Mouse (Mus musculus): Measurements from ENCODE around the gene Braf.

Gene Braf

DNA sequence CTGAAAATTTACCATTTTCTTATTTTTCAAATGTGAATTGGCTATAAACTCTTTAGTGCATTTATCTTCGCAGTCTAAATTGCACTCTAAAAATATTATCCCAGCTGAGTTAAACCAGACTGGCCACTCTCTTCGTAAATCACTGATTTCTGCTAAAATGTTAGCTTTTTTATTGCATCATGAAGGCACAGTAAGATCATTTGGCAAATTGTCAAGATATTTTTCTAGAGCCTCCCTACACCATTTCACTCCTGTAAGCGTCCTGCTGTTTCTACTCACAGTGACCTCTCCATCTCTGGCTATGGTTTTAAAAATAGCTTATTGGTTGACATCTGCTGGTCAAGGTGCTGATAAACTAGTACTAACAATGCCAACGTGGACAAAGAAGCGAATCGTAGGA, 119.2 kb downstream of the Braf start:
- DNase-seq = no peak

DNA sequence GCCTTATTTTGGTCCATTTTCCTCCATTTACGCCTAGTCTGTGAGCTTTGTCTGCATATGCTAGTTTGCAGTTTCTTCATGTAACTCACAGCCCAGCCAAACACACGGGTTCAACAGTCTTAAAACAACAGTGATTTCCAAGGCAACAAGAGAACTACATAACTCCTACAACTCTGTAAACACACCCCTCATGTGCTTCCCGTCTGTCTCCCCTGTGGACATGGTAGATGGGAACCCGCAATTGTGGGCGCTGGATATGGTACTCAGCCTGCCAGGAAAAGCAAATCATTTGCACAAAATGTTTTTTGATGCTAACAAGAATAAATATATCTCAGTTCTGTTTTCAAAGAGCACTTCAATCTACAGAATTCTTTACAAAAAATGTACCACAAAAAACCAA, 120.7 kb downstream of the Braf start:
- DNase-seq = no peak

DNA sequence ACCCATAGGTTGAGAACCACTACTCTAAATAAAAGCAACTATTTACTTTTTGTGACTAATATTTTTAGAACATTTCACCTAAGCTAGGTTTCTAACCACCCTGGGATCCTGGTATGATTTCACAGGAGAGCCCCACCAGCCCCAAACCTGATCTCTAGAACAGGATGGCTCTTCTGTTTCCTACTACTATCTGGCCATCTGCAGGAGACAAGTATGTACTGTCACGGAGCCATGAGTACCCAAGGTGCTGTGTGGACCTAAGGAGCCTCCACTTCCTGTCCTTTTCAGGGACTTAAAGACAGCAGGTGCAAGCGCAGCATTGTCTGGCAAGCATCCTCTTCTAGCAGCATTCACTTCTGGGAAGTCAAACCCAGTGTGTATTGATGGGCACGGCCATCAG, 123.4 kb downstream of the Braf start:
- no peak for DNase-seq

DNA sequence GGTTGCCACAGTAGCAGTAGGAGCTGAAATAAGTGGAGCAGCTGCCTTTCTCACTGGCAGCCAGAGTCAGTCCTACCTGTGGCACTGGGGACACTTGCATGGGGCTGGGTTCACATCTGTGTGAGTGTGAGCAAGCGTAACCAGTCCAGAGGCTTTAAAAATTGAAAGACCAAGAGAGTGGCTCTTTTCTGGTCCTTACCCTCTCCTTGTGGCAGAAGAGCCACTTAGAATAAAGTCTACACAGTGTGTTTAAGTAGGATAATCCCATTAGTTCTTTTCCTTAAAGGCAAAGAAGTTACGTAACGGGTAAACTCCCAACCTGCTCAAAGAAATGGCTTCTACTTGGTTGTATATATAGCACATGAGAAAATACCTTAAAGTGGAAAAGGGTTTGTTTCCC, 124.4 kb downstream of the Braf start:
- DNase-seq = no peak

DNA sequence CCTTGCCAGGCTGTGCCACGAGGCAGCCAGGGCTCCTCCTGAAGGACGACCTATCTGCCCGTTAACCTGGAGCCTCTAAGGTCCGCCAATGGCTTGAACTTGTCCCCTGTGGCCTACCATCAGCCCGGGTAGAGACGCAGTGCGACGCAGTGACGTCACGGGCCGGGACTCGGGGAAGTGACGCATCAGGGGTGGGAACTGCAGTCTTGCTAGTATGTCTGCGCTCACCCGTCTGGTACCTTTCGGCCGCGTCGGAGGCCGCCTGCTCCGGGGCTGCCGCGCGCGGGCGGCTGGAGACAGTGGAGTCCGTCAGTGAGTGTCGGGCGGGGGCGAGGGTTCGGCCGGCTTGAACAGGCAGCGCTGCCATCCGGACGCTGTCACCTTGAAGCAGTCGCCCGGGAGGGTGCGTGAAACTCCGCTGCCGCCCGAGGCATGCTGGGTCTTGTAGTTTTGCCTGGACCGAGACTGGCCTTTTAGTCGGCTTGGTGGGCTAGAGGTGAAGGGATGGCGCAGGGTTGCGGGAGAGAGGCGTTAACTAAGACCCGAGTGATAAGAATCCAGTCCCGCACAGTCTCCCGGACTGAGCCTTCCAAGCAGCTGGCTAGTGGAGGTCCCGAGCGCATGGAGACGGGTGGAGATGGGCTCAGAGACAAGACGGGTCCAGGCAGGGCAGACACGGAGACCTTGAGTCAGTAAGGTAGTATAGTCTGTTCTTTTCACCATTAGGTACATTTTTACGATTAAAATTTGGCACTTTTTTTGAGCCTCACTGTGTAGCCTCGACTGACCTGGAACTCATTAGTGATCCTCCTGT, 132.7 kb downstream of the Braf start, which contains the start of gene Ndufb2:
Gene Ndufb2 (plus strand): TSS at position 174 of the 814 bp plus-strand sequence.
- DNase-seq = peak; percentile 83 to 89

DNA sequence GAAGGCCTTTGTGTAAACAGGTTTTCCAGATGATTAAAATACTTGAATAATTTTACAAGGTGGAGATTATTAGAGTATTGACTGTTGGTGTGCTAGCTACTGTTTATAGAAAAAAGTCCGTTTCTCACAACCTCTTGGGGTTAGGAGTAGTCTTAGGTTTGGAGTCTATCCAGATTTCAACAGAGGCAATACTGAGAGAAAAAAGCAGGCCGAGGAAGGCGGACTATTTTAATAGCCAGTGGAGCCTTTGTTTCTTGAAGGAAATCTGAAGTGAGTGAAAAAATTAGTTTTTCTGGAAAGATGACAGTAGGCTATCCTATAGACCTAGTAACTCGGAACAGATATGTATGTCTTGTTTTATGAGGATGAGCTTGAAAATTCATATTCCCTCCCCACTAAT, 133.8 kb downstream of the Braf start:
- no peak for DNase-seq

DNA sequence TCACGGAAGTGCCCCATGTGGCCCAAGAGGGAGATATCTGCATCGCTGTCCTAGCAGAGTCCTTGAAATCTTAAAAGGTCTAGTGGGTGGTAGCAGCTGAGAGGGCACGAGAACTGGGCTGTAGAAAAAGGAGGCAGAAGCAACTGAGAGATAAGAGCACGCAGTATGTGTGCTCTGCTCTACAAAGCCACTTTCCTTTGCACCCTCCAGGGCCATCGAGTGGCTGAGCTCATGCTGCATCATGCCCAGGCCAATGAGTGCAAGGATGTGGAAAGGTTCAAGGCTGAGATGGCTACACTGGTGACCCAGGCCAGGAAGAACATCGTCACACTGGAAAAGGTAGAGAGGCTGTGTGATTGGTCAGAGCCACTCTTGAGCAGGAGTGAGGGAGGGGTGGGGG, 139.7 kb downstream of the Braf start, which contains the start of gene Gm42420:
Gene Gm42420 (plus strand): TSS at position 237 of the 400 bp plus-strand sequence.
- no peak for DNase-seq

DNA sequence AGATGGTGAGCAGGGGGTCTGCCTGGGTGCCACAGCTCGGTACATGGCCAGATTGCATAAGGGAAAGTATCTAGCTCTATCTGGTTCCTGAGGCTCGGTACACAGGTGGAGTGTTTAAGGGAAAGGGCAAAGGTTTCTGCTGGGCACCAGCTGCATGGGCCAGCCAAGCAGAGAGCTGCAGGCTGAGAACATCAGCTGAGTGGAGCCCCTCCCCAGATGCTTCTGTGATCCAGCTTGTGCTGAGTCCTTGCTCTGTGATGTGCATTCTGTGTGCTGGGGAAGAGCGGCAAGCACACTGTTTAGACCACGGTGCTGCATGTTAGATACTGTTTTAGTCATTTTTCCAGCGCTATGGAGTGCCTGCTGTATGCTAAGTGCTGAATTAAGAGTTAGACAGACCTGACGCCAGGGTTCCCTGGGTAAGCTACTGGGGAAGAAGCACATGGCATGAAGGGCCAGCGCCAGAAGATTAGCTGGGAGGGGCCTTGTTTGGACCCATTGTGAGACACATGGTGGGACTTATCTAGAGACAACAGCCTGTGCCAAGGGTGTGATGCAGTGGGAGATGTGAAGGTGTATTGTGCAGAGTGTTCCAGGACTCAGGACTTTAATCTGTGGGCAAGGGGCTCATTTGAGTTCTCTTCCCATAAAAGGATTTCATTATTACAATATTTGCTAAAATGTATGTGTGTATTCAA, 144.0 kb downstream of the Braf start:
- DNase-seq = no peak

DNA sequence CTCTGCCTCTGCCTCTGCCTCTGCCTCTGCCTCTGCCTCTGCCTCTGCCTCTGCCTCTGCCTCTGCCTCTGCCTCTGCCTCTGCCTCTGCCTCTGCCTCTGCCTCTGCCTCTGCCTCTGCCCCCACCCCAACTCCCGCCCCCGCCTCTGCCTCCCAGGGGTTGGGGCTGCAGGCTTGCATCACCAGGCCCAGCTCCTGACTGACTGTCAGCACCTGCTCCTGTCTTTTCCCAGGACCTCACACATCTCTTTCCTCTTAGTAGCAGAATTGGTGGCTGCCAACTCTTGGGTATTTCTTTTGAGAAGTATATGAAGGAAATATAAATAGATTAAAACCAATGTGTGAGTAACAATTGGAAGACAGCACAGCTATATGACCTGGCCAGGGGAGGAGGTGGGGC, 144.7 kb downstream of the Braf start:
- no peak for DNase-seq

DNA sequence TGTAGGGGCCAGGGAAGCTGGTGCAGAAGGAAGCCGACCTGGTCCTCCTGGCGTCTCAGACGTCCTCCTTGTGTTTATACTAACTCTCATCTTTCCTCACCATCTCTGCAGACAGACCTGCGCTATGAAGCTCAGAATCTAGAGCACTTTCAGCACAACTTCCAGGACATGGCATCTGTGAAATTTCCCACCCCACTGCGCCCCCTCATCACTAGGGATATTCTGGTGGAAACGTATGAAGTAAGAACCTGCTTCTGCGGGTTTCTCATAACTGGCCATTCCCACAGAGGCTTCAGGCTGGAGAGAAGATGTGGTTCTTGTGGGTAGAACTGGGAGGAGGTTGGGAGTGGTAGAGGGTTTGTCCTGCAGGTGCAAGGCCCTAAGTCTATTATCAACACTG, 145.7 kb downstream of the Braf start:
- DNase-seq = no peak

DNA sequence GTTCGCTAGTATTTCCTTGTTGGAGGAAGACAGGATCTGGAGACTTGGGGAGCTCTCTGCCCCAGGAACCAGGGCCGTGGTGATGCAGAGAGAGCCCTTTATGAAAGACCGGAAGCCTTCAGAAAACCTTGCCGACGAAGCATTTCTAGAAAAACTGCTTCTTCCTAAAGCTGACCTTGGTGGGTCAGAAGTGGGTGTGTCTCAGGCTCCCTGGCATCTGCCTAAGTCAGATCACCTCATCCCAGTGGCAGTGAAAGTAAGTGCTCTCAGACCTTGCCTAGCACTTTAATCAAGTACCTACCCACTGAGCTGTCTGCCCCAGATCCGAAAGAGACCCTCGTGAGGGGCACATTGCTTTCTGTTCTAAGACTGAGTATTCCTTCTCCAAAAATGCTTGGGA, 150.3 kb downstream of the Braf start:
- DNase-seq = no peak

DNA sequence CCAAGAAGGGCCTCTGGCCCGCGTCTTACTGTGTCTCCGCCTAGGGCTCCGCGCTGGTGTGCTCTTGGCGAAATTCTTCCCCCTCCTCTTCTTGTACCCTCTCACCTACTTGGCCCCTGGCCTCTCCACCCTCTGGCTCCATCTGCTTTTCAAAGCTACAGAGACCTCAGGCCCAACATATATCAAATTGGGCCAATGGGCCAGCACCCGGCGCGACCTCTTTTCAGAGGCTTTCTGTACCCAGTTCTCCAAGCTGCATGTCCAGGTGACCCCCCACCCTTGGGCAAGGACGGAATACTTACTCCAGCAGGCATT, 150.8 kb downstream of the Braf start:
- DNase-seq = peak in 1 of 2 experiments; percentile 10

DNA sequence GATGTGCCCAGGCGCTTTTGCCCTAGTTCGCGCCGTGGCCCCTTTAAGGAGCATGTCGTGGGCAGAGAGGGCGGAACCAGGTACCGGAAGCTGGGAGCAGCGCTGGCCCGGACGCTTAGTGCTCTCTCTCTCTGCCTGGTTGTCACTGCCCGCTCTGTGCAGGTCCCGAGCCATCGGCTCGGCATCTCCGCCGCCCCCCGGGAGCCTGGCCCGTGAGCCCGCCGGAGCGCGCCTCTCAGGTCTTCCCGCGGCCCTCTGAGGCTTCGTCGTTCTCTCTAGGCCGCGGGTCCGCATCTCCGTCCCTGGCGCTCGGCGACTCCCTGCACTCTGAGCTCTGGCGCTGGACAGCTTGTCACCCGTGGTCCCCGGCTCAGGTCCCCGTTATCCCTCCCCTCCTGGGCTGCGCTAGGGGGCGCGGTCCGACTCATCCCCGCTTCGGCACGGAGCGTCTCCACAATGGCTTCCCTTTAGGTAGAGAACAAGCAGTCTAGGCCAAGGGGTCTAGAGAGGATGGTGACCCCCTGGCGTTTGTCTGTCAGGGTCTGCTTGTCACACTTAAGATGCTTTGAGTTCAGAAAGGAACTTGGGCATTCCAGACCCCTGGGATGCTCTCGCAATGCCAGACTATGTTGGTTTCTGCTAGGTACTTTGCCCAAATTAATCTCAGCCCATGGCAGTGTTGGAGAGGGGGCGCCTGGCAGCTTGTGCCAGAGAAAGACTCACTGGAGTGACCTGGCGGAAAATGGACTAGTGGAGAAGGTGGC, 151.3 kb downstream of the Braf start, which contains the start of gene Adck2:
Gene Adck2 (plus strand): TSS at position 83 of the 764 bp plus-strand sequence.
- DNase-seq = peak; percentile 69 to 72

DNA sequence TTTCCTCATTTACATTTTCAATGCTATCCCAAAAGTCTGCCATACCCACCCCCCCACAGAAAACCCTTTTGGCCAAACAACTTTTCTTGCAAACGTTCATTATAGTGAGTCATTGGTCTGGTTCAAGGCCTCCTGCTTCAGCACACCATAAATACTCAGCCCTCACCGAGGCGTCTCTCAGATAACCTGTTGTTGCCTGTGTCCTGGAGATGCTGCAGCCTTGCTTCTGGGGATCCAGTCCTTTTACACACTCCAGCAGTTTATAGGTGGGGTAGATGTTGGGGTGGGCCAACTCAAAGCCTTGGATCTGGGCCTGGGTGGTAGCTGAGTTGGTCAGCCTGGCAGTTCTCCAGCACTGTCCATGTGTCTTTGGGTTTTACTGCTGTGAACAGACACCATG, 154.8 kb downstream of the Braf start:
- DNase-seq = no peak

DNA sequence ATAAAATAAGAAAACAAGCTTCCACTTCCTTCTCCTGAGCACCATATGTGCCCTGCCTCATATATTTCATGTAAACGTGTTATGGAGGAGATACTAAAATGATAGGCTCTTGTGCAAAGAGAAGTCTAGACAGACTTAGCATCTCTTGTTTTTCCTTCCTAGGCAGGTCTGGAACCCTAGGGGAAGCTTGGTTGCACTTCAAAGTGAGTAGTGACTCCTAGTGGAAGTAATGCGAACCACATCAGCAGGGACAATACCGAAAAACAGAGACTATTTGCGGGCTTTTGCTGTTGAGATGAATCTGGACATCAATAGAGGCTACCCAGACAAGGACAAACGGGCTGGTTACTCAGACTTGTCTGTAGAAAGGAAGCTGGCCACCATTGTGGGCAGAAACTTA, 157.7 kb downstream of the Braf start:
- no peak for DNase-seq

DNA sequence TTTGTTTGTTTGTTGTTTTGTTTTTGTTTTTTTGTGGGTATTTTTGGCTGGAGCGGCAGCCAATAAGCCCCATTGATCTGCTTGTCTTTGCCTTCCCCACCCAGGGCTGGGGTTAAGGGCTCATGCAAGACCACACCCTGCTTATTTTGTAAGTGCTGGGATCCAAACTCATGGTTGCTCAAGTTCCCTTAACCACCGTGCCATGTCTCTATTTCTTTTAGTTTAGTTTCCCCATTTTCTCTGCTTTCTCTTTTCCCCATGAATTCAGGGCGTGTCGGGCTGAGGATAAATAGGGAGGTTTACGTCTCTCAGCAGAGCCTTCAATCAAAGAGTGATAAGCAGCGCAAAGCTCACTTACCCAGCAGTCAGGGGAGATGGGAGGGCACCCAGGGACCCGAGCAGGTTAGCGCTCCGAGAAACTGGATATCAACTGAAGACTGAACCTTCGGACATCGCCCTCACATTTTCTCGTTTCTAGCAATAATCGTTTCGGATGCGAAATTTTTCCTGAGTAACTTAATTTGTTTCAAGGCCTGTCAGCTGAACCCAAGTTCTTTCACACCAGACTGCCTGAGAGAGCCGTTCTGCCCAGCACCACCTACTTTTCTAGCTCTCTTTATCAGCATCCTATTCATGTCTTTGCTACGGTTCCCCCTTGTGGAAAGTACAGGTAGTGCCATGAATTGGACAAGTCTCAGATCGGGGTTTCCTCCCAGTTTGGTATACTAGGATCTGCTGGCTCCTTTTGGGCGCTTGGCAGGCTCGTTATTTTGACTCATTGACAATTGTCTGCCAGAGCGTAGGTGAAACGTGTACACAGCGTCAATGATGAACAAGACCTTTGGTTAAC, 162.9 kb downstream of the Braf start:
- DNase-seq = peak in 1 of 2 experiments; percentile 39

DNA sequence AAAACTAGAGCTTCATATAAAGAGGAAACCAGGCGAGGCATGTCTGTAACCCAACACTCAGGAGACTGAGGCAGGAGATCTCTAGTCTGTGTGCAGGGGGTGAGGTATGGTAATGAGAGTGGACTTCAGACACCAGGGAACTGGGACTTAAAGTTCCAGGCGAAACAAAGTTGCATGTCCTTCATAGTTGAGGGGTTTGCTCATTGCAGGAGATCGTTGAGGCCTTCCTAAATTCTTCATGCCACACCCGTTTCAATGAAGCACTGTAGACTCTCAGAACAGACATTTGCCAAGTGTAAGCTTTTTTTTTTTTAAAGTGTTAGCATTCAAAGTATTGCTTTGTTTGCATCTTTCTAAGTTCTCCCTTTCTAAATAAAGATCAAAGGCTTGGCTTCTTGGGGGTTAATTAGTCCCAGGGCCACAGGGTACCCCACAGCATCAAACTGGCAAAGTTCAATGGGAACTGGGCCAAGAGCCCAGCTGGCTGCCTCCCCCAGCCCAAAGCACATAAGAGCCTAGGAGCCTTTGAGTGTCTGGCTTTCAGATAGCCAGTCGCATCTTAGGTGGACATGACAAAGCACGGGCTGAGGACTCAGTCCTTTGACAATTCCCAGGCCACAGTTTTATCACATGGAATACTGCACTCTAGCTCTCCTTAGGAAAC, 165.9 kb downstream of the Braf start:
- no peak for DNase-seq

DNA sequence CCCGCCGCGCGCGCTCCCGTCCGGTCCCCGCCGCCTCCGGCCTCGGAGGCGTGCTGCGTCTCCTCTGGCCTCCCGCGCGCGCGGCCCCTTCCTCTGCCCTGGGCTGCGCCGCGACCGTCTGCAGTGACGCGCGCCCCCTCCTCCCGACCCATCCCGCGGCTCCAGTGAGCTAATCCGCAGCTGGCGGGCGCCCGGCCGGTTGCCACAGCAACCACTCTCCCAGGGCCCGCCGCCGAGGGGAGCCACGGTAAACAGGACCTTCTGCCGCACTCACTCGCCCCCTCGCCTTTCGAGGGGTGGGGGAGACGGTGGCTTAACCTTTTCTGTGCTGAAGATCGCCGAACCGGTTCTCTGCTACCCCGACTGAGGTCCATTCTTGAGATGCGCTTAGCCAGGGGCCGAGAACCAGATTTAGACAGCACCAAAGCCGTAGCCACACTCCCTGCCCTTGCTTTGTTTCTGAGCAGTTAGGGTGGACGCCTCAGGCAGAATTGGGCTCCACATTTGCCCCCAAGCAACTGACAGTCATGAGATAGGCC, 167.5 kb downstream of the Braf start, which contains the start of gene Dennd2a:
Gene Dennd2a (minus strand): TSS at position 145 of the 539 bp plus-strand sequence.
- DNase-seq = peak in 1 of 2 experiments; percentile 24

DNA sequence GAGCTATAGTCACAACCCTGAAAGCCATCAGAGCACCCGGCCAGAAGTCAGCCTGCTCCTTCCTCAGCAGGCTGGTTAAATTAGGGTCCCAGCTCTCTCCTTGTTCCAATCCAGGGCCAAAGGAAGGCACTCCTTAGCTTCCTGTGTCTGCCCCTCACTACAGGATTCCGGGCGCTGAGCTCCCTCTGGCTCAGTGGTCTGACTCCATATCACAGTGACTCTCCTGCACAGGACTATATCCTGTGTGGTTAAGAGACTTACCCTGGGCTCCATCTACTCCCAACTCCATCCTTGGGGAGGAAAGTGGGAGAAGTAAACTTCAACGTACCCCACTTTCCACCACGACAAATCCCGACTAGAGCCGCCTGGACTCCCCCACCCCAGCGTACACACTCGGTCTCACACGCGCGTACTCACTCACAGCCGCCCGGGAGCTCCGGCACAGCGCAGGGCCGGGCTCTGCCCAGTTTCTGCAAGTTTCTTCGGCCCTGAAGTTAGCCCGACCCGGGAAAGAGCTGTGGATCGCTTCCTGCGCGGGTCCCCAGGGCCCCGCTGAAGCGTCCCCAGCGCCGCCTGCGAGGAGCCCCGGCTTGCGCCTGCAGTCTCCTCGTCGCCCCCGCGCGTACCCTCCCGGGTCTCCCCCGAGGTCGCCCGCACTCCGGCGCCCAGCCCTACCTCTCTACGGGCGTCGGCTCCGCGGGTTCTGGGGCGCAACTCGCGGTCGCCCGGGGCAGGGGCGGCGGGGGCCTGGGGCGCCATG, 168.2 kb downstream of the Braf start:
- DNase-seq = no peak

DNA sequence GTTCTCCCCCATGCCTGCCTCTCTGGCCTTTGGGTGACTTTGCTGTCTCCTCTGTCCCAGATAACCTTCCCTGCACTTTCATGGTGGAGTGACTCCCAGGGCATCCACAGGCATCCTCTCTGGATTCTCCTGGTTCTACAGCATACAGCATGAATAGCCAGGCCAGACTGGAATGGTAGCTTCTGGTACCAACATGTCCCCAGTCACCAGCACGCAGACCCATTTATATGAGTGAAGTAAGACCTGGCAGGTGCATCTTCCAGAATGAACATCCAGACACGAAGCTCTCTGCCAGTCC, 169.7 kb downstream of the Braf start:
- DNase-seq = no peak

Measured in thymus, adult 18-20 months (tissue).